15 mouse cellular contexts compared by ENCODE assay signal in genomic region chr1:191529406-191529805, GRCm38 (mm10). TPM values are rescaled to one million over a fixed set of nuclear protein-coding genes. Genes with fewer than 3 reads are reported as not detected.
DNase-seq lines count a peak whose midpoint lies in the region; ATAC-seq and TF ChIP-seq lines count a peak whose summit lies in the region.
"Had no signal": no experiment of that assay in that cellular context is flagged by ENCODE, and none has a peak within 500 bp of the region (broad histone marks: within the 10 kb centered on the region; RNA-seq: fewer than 3 reads in every experiment).

No protein-coding gene starts in this region.

- no peaks in the 10 kb centered on the region for H3K9me3 ChIP-seq in midbrain, postnatal 0 days (ENCODE audit: low read length)
- H3K9me3 ChIP-seq: embryonic facial prominence, embryonic 13.5 days; forebrain, embryonic 13.5 days; midbrain, embryonic 10.5 days had no signal

- no peaks in the 10 kb centered on the region for H3K4me1 ChIP-seq in midbrain, postnatal 0 days (ENCODE audit: insufficient read depth, low read length)
- H3K4me1 ChIP-seq: forebrain, embryonic 13.5 days; midbrain, embryonic 10.5 days had no signal

- ATAC-seq in midbrain, postnatal 0 days (ENCODE audit: low FRiP score) = no peak
- ATAC-seq: forebrain, embryonic 13.5 days had no signal

- no peak for TF ChIP-seq CTCF in midbrain, postnatal 0 days (IDR thresholded peaks at IDR 0.05)

- DNase-seq in adrenal gland, adult (ENCODE audit: inconsistent age in 2 of 2, low spot score in 1 of 2) = peak; percentile 22 to 64
- DNase-seq in adrenal gland, adult 18-20 months (ENCODE audit: low spot score in 2 of 2) = no peak
- peak; percentile 15 for DNase-seq in lung, postnatal 25 days (ENCODE audit: low spot score)
- DNase-seq in lung, postnatal 10 days = no peak
- DNase-seq in fibroblast of lung, adult 2 months (ENCODE audit: low read depth) = peak; percentile 79
- peak; percentile 32 to 46 for DNase-seq in heart, postnatal 10 days
- DNase-seq in midbrain, postnatal 0 days (ENCODE audit: low spot score) = no peak
- no peak for DNase-seq in layer of hippocampus, adult 9-10 months (ENCODE audit: low spot score)
- DNase-seq: kidney, adult 8-10 months; lung, embryonic 14.5 days had no signal

- intact Hi-C loops in heart, postnatal 10 days (cut with DNase I) = no loop called here

- H3K27me3 ChIP-seq in midbrain, postnatal 0 days (ENCODE audit: insufficient read depth, low read length) = no peaks in the 10 kb centered on the region
- H3K27me3 ChIP-seq: embryonic facial prominence, embryonic 13.5 days; forebrain, embryonic 13.5 days had no signal

- no peak overlapping the region for H3K27ac ChIP-seq in midbrain, postnatal 0 days (ENCODE audit: low read depth, low read length)
- H3K27ac ChIP-seq: embryonic facial prominence, embryonic 13.5 days; forebrain, embryonic 13.5 days; heart, adult 2 months; hindbrain, embryonic 14.5 days; midbrain, embryonic 10.5 days had no signal

- H3K36me3 ChIP-seq in midbrain, postnatal 0 days (ENCODE audit: insufficient read depth, low read length) = no peaks in the 10 kb centered on the region
- H3K36me3 ChIP-seq: embryonic facial prominence, embryonic 13.5 days had no signal

- no peak overlapping the region for H3K9ac ChIP-seq in midbrain, postnatal 0 days (replicated peaks; ENCODE audit: low read length, poor library complexity, severe bottlenecking)
- H3K9ac ChIP-seq: embryonic facial prominence, embryonic 13.5 days; forebrain, embryonic 13.5 days; hindbrain, embryonic 14.5 days; lung, embryonic 14.5 days had no signal

- H3K4me3 ChIP-seq in midbrain, postnatal 0 days (ENCODE audit: low read depth, low read length) = no peak overlapping the region
- H3K4me3 ChIP-seq: embryonic facial prominence, embryonic 13.5 days; forebrain, embryonic 13.5 days; heart, adult 2 months; midbrain, embryonic 10.5 days had no signal

- WGBS in midbrain, postnatal 0 days = 89% methylated on average over 2 of the region's 2 CpGs

- H3K4me2 ChIP-seq in midbrain, postnatal 0 days (ENCODE audit: low read depth, low read length, poor library complexity, severe bottlenecking) = no peak overlapping the region
- H3K4me2 ChIP-seq: embryonic facial prominence, embryonic 13.5 days; forebrain, embryonic 13.5 days; hindbrain, embryonic 14.5 days; lung, embryonic 14.5 days had no signal

RNA-seq across cellular contexts. Expression of gene Dtl, which starts 45.9 kb away (rescaled TPM):
- total RNA-seq in adrenal gland, adult 18-20 months (2021) = 1 to 10 TPM in 1 of 2 experiments, under 1 TPM in 1; 0.66 to 1.5 TPM
- total RNA-seq in heart, postnatal 10 days (2021) = 1 to 10 TPM; 4.9 to 6.3 TPM
- 2.5 and 3.1 TPM in 2 replicates for total RNA-seq in midbrain, postnatal 0 days (2014; rRNA removed)
- polyA plus RNA-seq in midbrain, postnatal 0 days (2015; fragmentation: Nextera tagmentation; extraction: Ambion mirVana) = 1.7 and 2.0 TPM in 2 replicates

RNA-seq across cellular contexts. Expression of gene Ints7, which starts 46.0 kb away (rescaled TPM):
- total RNA-seq in adrenal gland, adult 18-20 months (2021) = 10 to 100 TPM; 17.9 to 19.8 TPM
- total RNA-seq in heart, postnatal 10 days (2021) = 10 to 100 TPM; 23.0 to 23.2 TPM
- total RNA-seq in midbrain, postnatal 0 days (2014; rRNA removed) = 33.1 and 40.4 TPM in 2 replicates
- 24.6 and 27.0 TPM in 2 replicates for polyA plus RNA-seq in midbrain, postnatal 0 days (2015; fragmentation: Nextera tagmentation; extraction: Ambion mirVana)

Comparison
In these comparisons a context has a peak if more than half of its experiments do, and no peak if none do; other contexts are left out.
1. DNase-seq: peak in adrenal gland, adult (2 of 2), lung, postnatal 25 days (single experiment), fibroblast of lung, adult 2 months (single experiment) and heart, postnatal 10 days (2 of 2); none in adrenal gland, adult 18-20 months (0 of 2), lung, postnatal 10 days (single experiment), midbrain, postnatal 0 days (single experiment) and layer of hippocampus, adult 9-10 months (single experiment).